Mouse (Mus musculus) thymus, adult 2 months (tissue): ENCODE data around the gene Tuba8.

Source experiments
- CTCF ChIP-seq: fragments of 200-500 bp; IDR thresholded peaks from 2 replicates; pipeline ENCODE4 v1.5.1; 2012; ENCODE audit warnings: mild to moderate bottlenecking, control low read depth, low read length, moderate library complexity, borderline replicate concordance; ENCODE audit not compliant: control insufficient read depth, poor library complexity, insufficient read depth; ENCODE audit errors: extremely low read depth
- POLR2A ChIP-seq: fragments of 200-500 bp; IDR thresholded peaks from 2 replicates; pipeline ENCODE4 v1.6.1; 2012; ENCODE audit warnings: mild to moderate bottlenecking, low read length, control low read depth, moderate library complexity; ENCODE audit not compliant: control insufficient read depth, poor library complexity, insufficient read depth; ENCODE audit errors: extremely low read depth

DNA sequence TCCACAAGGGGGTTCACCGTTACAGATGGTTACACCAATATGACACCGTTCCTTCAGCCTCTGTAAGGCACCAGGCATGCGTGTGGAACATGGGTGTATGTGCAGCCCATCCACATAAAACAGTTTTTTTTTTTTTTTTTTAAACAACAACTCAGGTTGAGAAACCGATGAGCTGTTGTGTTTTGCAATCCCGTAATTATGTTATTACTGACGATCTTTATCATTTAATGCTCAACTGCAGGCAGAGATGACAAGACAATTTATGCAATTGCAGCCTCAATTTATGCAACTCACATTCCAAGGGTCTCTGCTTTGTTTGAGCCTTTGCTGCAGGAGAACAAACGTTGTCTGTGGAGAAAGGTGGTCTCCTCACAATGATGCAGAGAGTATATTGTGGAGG lies 30.6 kb upstream of the Tuba8 start:
- TF ChIP-seq CTCF (no peak), POLR2A (no peak)
